In genomic region chr19:41663506-41664242, GRCm38 (mm10) we compare ENCODE assay signal across 11 mouse cellular contexts.
DNase-seq lines count a peak whose midpoint lies in the region; ATAC-seq and TF ChIP-seq lines count a peak whose summit lies in the region.
"Had no signal": no experiment of that assay in that cellular context is flagged by ENCODE, and none has a peak within 500 bp of the region (broad histone marks: within the 10 kb centered on the region; RNA-seq: fewer than 3 reads in every experiment).

No protein-coding gene starts in this region.

- no peaks in the 10 kb centered on the region for H3K36me3 ChIP-seq in forebrain, embryonic 10.5 days (replicated peaks)
- no peaks in the 10 kb centered on the region for H3K36me3 ChIP-seq in forebrain, embryonic 16.5 days (ENCODE audit: control insufficient read depth, insufficient read depth)
- H3K36me3 ChIP-seq in forebrain, embryonic 14.5 days (ENCODE audit: control insufficient read depth, insufficient read depth, low read length), result no peaks in the 10 kb centered on the region
- no peaks in the 10 kb centered on the region for H3K36me3 ChIP-seq in midbrain, embryonic 15.5 days (replicated peaks)

- ATAC-seq in forebrain, embryonic 16.5 days, result no peak
- 0 out of 2 replicates have a peak, but pooled peaks have one; percentile 30 for ATAC-seq in forebrain, embryonic 14.5 days
- ATAC-seq in midbrain, embryonic 15.5 days (replicated peaks), result peak; percentile 37

- WGBS in forebrain, embryonic 10.5 days, result 4% methylated on average over 13 of the region's 13 CpGs
- WGBS in forebrain, embryonic 16.5 days, result 12% methylated on average over 13 of the region's 13 CpGs
- 8% methylated on average over 13 of the region's 13 CpGs for WGBS in forebrain, embryonic 14.5 days
- WGBS in midbrain, embryonic 15.5 days, result 10% methylated on average over 13 of the region's 13 CpGs
- WGBS in cerebellum, adult 2 months, result 37% methylated on average over 13 of the region's 13 CpGs

- H3K4me2 ChIP-seq in forebrain, embryonic 16.5 days (ENCODE audit: low read length), result no peak overlapping the region
- no peak overlapping the region for H3K4me2 ChIP-seq in forebrain, embryonic 14.5 days (ENCODE audit: low read length)
- no peak overlapping the region for H3K4me2 ChIP-seq in midbrain, embryonic 15.5 days

- peaks cover 100% of the 10 kb centered on the region for H3K27me3 ChIP-seq in forebrain, embryonic 10.5 days (ENCODE audit: poor library complexity, severe bottlenecking)
- peaks cover 4% of the 10 kb centered on the region for H3K27me3 ChIP-seq in forebrain, embryonic 16.5 days (replicated peaks; ENCODE audit: control insufficient read depth, insufficient read depth, low read length)
- H3K27me3 ChIP-seq in forebrain, embryonic 14.5 days (replicated peaks; ENCODE audit: control insufficient read depth, insufficient read depth, low read length), result peaks cover 15% of the 10 kb centered on the region
- H3K27me3 ChIP-seq in midbrain, embryonic 15.5 days (replicated peaks), result 0 out of 2 replicates have a peak, but pooled peaks cover 7% of the 10 kb centered on the region
- no peaks in the 10 kb centered on the region for H3K27me3 ChIP-seq in cerebellum, adult 2 months (ENCODE audit: control insufficient read depth, insufficient read depth, low read length)

- no peak for TF ChIP-seq POLR2A in cerebellum, adult 2 months (IDR thresholded peaks at IDR 0.05; ENCODE audit: borderline replicate concordance, insufficient read depth, low read length)

- H3K9me3 ChIP-seq in forebrain, embryonic 10.5 days, result no peaks in the 10 kb centered on the region
- no peaks in the 10 kb centered on the region for H3K9me3 ChIP-seq in forebrain, embryonic 16.5 days (ENCODE audit: control insufficient read depth, low read length)
- H3K9me3 ChIP-seq in forebrain, embryonic 14.5 days (replicated peaks; ENCODE audit: control insufficient read depth, low read length), result no peaks in the 10 kb centered on the region
- no peaks in the 10 kb centered on the region for H3K9me3 ChIP-seq in midbrain, embryonic 15.5 days

- no peak overlapping the region for H3K9ac ChIP-seq in forebrain, embryonic 16.5 days (replicated peaks; ENCODE audit: low read depth, low read length)
- 0 out of 2 replicates have a peak overlapping the region, but pooled peaks have one; percentile 29 for H3K9ac ChIP-seq in forebrain, embryonic 14.5 days (ENCODE audit: low read length)
- H3K9ac ChIP-seq in midbrain, embryonic 15.5 days, result no peak overlapping the region

- DNase-seq in forebrain, embryonic 10.5 days (ENCODE audit: extremely low spot score, low spot score), result no peak
- peak; percentile 35 for DNase-seq in MN1 (ENCODE audit: low spot score)
- peak; percentile 46 for DNase-seq in forebrain, embryonic 14.5 days (ENCODE audit: low spot score)
- no peak for DNase-seq in cerebellum, adult 2 months
- no peak for DNase-seq in left cerebral cortex, adult 9 months (ENCODE audit: low spot score in 2 of 2)
- DNase-seq in gastrocnemius, postnatal 10 days, result no peak
- DNase-seq: cerebellum, postnatal 14 days; kidney, adult 18-20 months; lung, adult 2 months had no signal

- peak overlapping the region; percentile 16; the same call in 1 of the 2 replicates for H3K27ac ChIP-seq in forebrain, embryonic 10.5 days
- H3K27ac ChIP-seq in forebrain, embryonic 16.5 days (ENCODE audit: low read length), result no peak overlapping the region
- peak overlapping the region; percentile 44; the same call in 1 of the 2 replicates for H3K27ac ChIP-seq in forebrain, embryonic 14.5 days (ENCODE audit: low read depth, low read length)
- peak overlapping the region; percentile 46 for H3K27ac ChIP-seq in midbrain, embryonic 15.5 days
- no peak overlapping the region for H3K27ac ChIP-seq in cerebellum, adult 2 months (ENCODE audit: insufficient read depth, low read length)

- no peak for TF ChIP-seq CTCF in cerebellum, adult 2 months (IDR thresholded peaks at IDR 0.05; ENCODE audit: borderline replicate concordance, insufficient read depth, low read depth, low read length)

- H3K4me3 ChIP-seq in forebrain, embryonic 10.5 days, result no peak overlapping the region
- H3K4me3 ChIP-seq in forebrain, embryonic 16.5 days (replicated peaks; ENCODE audit: low read length), result no peak overlapping the region
- no peak overlapping the region for H3K4me3 ChIP-seq in forebrain, embryonic 14.5 days (ENCODE audit: low read depth, low read length)
- H3K4me3 ChIP-seq in midbrain, embryonic 15.5 days, result no peak overlapping the region
- no peak overlapping the region for H3K4me3 ChIP-seq in cerebellum, adult 2 months (replicated peaks; ENCODE audit: insufficient read depth, low read depth, low read length)

- peaks cover 48% of the 10 kb centered on the region for H3K4me1 ChIP-seq in forebrain, embryonic 10.5 days
- peaks cover 41% of the 10 kb centered on the region for H3K4me1 ChIP-seq in forebrain, embryonic 16.5 days (replicated peaks; ENCODE audit: control insufficient read depth, insufficient read depth, low read length)
- peaks cover 25% of the 10 kb centered on the region for H3K4me1 ChIP-seq in forebrain, embryonic 14.5 days (ENCODE audit: control insufficient read depth, insufficient read depth, low read length)
- peaks cover 53% of the 10 kb centered on the region for H3K4me1 ChIP-seq in midbrain, embryonic 15.5 days
- no peaks in the 10 kb centered on the region for H3K4me1 ChIP-seq in cerebellum, adult 2 months (ENCODE audit: control insufficient read depth, insufficient read depth, low read length)

Comparison
In these comparisons a context has a peak if more than half of its experiments do, and no peak if none do; other contexts are left out.
1. DNase-seq: peak in MN1 (single experiment) and forebrain, embryonic 14.5 days (single experiment); none in forebrain, embryonic 10.5 days (single experiment), cerebellum, adult 2 months (0 of 2), left cerebral cortex, adult 9 months (0 of 2) and gastrocnemius, postnatal 10 days (single experiment).
2. H3K27ac ChIP-seq: peak in forebrain, embryonic 10.5 days (single experiment), forebrain, embryonic 14.5 days (single experiment) and midbrain, embryonic 15.5 days (single experiment); none in forebrain, embryonic 16.5 days (single experiment) and cerebellum, adult 2 months (single experiment).